Mouse (Mus musculus) spleen, adult 2 months (tissue): ENCODE measurements around the gene Chac1. TPM values are rescaled to one million over a fixed set of nuclear protein-coding genes. Genes with fewer than 3 reads are reported as not detected.

Experiments used
- DNase-seq, 2 experiments: peaks; one replicate each; pipeline versions ENCODE4 v3.0.0 to v3.0.0-alpha.2; 2012 to 2021; ENCODE audit warnings: low spot score in 2 of 2, low read depth in 1 of 2
- H3K27ac ChIP-seq: fragments of 200-500 bp; 2 replicates; pipeline ENCODE4 v1.5.1; 2012; ENCODE audit warnings: low read length, inconsistent platforms; ENCODE audit not compliant: insufficient read depth
- H3K27me3 ChIP-seq: fragments of 200-500 bp; 2 replicates; pipeline ENCODE4 v1.6.1; 2012; ENCODE audit warnings: mild to moderate bottlenecking, moderate library complexity, low read length, inconsistent platforms; ENCODE audit not compliant: control insufficient read depth, insufficient read depth
- H3K36me3 ChIP-seq: fragments of 200-500 bp; 2 replicates; pipeline ENCODE4 v1.6.1; 2012; ENCODE audit warnings: mild to moderate bottlenecking, low read length, inconsistent platforms; ENCODE audit not compliant: control insufficient read depth, insufficient read depth
- H3K4me1 ChIP-seq: fragments of 200-500 bp; 2 replicates; pipeline ENCODE4 v1.6.1; 2011; ENCODE audit warnings: inconsistent platforms; ENCODE audit not compliant: control insufficient read depth, insufficient read depth, insufficient read length
- H3K4me3 ChIP-seq: fragments of 200-500 bp; 2 replicates; pipeline ENCODE4 v1.5.1; 2011; ENCODE audit warnings: mild to moderate bottlenecking, inconsistent platforms; ENCODE audit not compliant: insufficient read depth, insufficient read length; ENCODE audit errors: extremely low read depth
- CTCF ChIP-seq: fragments of 200-500 bp; IDR thresholded peaks from 2 replicates; pipeline ENCODE4 v1.5.1; 2011; ENCODE audit warnings: mild to moderate bottlenecking, inconsistent platforms; ENCODE audit not compliant: insufficient read depth, insufficient read length, insufficient replicate concordance; ENCODE audit errors: extremely low read depth
- POLR2A ChIP-seq: fragments of 200-500 bp; IDR thresholded peaks from 2 replicates; pipeline ENCODE4 v1.6.1; 2011; ENCODE audit warnings: low read depth, low read length, inconsistent platforms
- WGBS: fragments of 180-500 bp; shearing (Covaris S2); methylation state at CpG from one replicate; pipeline ENCODE4 v1.1.7; 2018; 5-methylcytosine and 5-hydroxymethylcytosine counted together
- polyA plus RNA-seq: library from polyadenylated mRNA; depleted of rRNA; stranded (reverse); fragments of >200 nt; gene quantifications from 2 replicates; pipeline ENCODE4 v1.2.3, GENCODE M21; 2012; rRNA removed

Chac1 gene
- polyA plus RNA-seq, 1 experiment = 1.9 TPM

- peaks cover 39% of the 10 kb centered on the region for H3K36me3 ChIP-seq
Measured at GRCm38 (mm10) chr2:119377826-119378225, 26.8 kb downstream of the Chac1 start.

GRCm38 (mm10) chr2:119379455-119379854 is 28.4 kb downstream of the Chac1 start:
- peaks cover 39% of the 10 kb centered on the region for H3K36me3 ChIP-seq
- no peak for DNase-seq
- H3K27me3 ChIP-seq = no peaks in the 10 kb centered on the region
- H3K4me3 ChIP-seq = no peak overlapping the region
- WGBS = 85% methylated on average over 3 of the region's 3 CpGs
- TF ChIP-seq POLR2A (no peak), CTCF (no peak)
- H3K27ac ChIP-seq = no peak overlapping the region
- H3K4me1 ChIP-seq = no peaks in the 10 kb centered on the region

More at GRCm38 (mm10) chr2:119377826-119378225, 26.8 kb downstream of the Chac1 start:
- Histone ChIP-seq H3K4me1 (no peaks in the 10 kb centered on the region), H3K27me3 (no peaks in the 10 kb centered on the region), H3K4me3 (no peak overlapping the region), H3K27ac (no peak overlapping the region)
- DNase-seq = no peak
- 91% methylated on average over 3 of the region's 3 CpGs for WGBS
- TF ChIP-seq CTCF (no peak), POLR2A (no peak)

GRCm38 (mm10) chr2:119388266-119388665 is 37.2 kb downstream of the Chac1 start:
- Histone ChIP-seq H3K27me3 (no peaks in the 10 kb centered on the region), H3K27ac (no peak overlapping the region), H3K4me1 (no peaks in the 10 kb centered on the region), H3K36me3 (peaks cover 10% of the 10 kb centered on the region; the same call in 1 of the 2 replicates), H3K4me3 (no peak overlapping the region)
- 67% methylated on average over 1 of the region's 1 CpGs for WGBS
- no peak for DNase-seq
- TF ChIP-seq CTCF (no peak), POLR2A (no peak)

GRCm38 (mm10) chr2:119389992-119390391 is 39.0 kb downstream of the Chac1 start:
- H3K36me3 ChIP-seq = peaks cover 13% of the 10 kb centered on the region
- no peaks in the 10 kb centered on the region for H3K27me3 ChIP-seq
- WGBS = 97% methylated on average over 4 of the region's 4 CpGs
- H3K4me1 ChIP-seq = no peaks in the 10 kb centered on the region
- DNase-seq = no peak
- no peak for TF ChIP-seq POLR2A
- TF ChIP-seq CTCF = no peak
- H3K27ac ChIP-seq = no peak overlapping the region
- H3K4me3 ChIP-seq = no peak overlapping the region

- peaks cover 22% of the 10 kb centered on the region for H3K36me3 ChIP-seq
- no peaks in the 10 kb centered on the region for H3K27me3 ChIP-seq
- 88% methylated on average over 5 of the region's 5 CpGs for WGBS
- DNase-seq = no peak
- H3K4me1 ChIP-seq = no peaks in the 10 kb centered on the region
- TF ChIP-seq CTCF (no peak), POLR2A (no peak)
- H3K4me3 ChIP-seq = no peak overlapping the region
- H3K27ac ChIP-seq = no peak overlapping the region
Measured at GRCm38 (mm10) chr2:119398252-119398651, 47.2 kb downstream of the Chac1 start.

GRCm38 (mm10) chr2:119398665-119399064 is 47.6 kb downstream of the Chac1 start:
- H3K4me3 ChIP-seq = no peak overlapping the region
- no peaks in the 10 kb centered on the region for H3K4me1 ChIP-seq
- H3K36me3 ChIP-seq = peaks cover 20% of the 10 kb centered on the region
- 86% methylated on average over 1 of the region's 1 CpGs for WGBS
- TF ChIP-seq CTCF (no peak), POLR2A (no peak)
- H3K27me3 ChIP-seq = no peaks in the 10 kb centered on the region
- H3K27ac ChIP-seq = no peak overlapping the region
- no peak for DNase-seq

GRCm38 (mm10) chr2:119399313-119399712 is 48.3 kb downstream of the Chac1 start:
- no peak for DNase-seq
- Histone ChIP-seq H3K36me3 (peaks cover 16% of the 10 kb centered on the region), H3K27ac (no peak overlapping the region), H3K4me3 (no peak overlapping the region), H3K4me1 (no peaks in the 10 kb centered on the region), H3K27me3 (no peaks in the 10 kb centered on the region)
- TF ChIP-seq POLR2A (no peak), CTCF (no peak)

Other genes with a start within 250 kb of the Chac1 start
- 5.0 and 6.4 TPM in 2 replicates for gene Rad51, start 238.4 kb upstream of the Chac1 start, polyA plus RNA-seq
- 10.1 and 12.7 TPM in 2 replicates for gene Rmdn3, start 194.2 kb upstream of the Chac1 start, polyA plus RNA-seq
- 3.2 and 4.2 TPM in 2 replicates for gene Gchfr, start 183.5 kb upstream of the Chac1 start, polyA plus RNA-seq
- 0.09 and 0.26 TPM in 2 replicates for gene Gm14137, start 176.7 kb upstream of the Chac1 start, polyA plus RNA-seq
- 23.7 and 42.8 TPM in 2 replicates for gene Zfyve19, start 142.6 kb upstream of the Chac1 start, polyA plus RNA-seq
- 2.9 and 3.5 TPM in 2 replicates for gene Dnajc17, start 142.4 kb upstream of the Chac1 start, polyA plus RNA-seq
- not detected in 2 replicates for gene Ppp1r14d, start 121.3 kb upstream of the Chac1 start, polyA plus RNA-seq
- 2.9 and 7.2 TPM in 2 replicates for gene Spint1, start 113.9 kb upstream of the Chac1 start, polyA plus RNA-seq
- 0.15 and 0.38 TPM in 2 replicates for gene Rhov, start 80.0 kb upstream of the Chac1 start, polyA plus RNA-seq
- 19.3 and 24.1 TPM in 2 replicates for gene Vps18, start 62.5 kb upstream of the Chac1 start, polyA plus RNA-seq
- 5.6 and 6.2 TPM in 2 replicates for gene Dll4, start 25.4 kb upstream of the Chac1 start, polyA plus RNA-seq
- 7.3 and 8.0 TPM in 2 replicates for gene Ino80, start 126.5 kb downstream of the Chac1 start, polyA plus RNA-seq
- gene Exd1, start 196.4 kb downstream of the Chac1 start, polyA plus RNA-seq = 0.09 and 0.12 TPM in 2 replicates
- 34.9 and 39.0 TPM in 2 replicates for gene Chp1, start 196.5 kb downstream of the Chac1 start, polyA plus RNA-seq